Mouse (Mus musculus): Measurements from ENCODE around the gene 9130023H24Rik. TPM values are rescaled to one million over a fixed set of nuclear protein-coding genes. Genes with fewer than 3 reads are reported as not detected.

9130023H24Rik gene
- total RNA-seq, 2 experiments from 2014 or later, result 3.3 to 4.2 TPM

- Histone ChIP-seq H3K27ac (no peak within 1 kb of the TSS), H3K4me3 (no peak within 1 kb of the TSS)
- no peak for TF ChIP-seq CTCF (IDR thresholded peaks at IDR 0.05)
- DNase-seq (ENCODE audit: extremely low spot score in 1 of 2, low spot score in 2 of 2), result no peak
- intact Hi-C loops (cut with DNase I), result no loop called here
Measured at GRCm38 (mm10) chr7:128265411-128265810, 27.6 kb upstream of the 9130023H24Rik start, which contains the start of gene Slc5a2. Gene Slc5a2, plus strand, starts transcription at chr7:128265657.

- no peak for TF ChIP-seq CTCF (IDR thresholded peaks at IDR 0.05)
- intact Hi-C loops (cut with DNase I), result no loop called here
- no peak overlapping the region for H3K4me3 ChIP-seq
- H3K27ac ChIP-seq, result no peak overlapping the region
- DNase-seq (ENCODE audit: extremely low spot score in 1 of 2, low spot score in 2 of 2), result no peak
Measured at GRCm38 (mm10) chr7:128256783-128257334, 19.0 kb upstream of the 9130023H24Rik start.

GRCm38 (mm10) chr7:128255757-128256156, 17.9 kb upstream of the 9130023H24Rik start:
- intact Hi-C loops (cut with DNase I), result no loop called here
- DNase-seq (ENCODE audit: extremely low spot score in 1 of 2, low spot score in 2 of 2), result no peak
- Histone ChIP-seq H3K4me3 (no peak overlapping the region), H3K27ac (no peak overlapping the region)
- no peak for TF ChIP-seq CTCF (IDR thresholded peaks at IDR 0.05)

- no peak overlapping the region for H3K27ac ChIP-seq
- DNase-seq (ENCODE audit: extremely low spot score in 1 of 2, low spot score in 2 of 2), result no peak
- intact Hi-C loops (cut with DNase I), result loop anchor here (5.0 kb wide), 1 partner anchor 42 kb away; the partner anchor contains the start of gene BC017158
- no peak overlapping the region for H3K4me3 ChIP-seq
- TF ChIP-seq CTCF (IDR thresholded peaks at IDR 0.05), result no peak
Measured at GRCm38 (mm10) chr7:128254978-128255377, 17.1 kb upstream of the 9130023H24Rik start.

- no peak for TF ChIP-seq CTCF (IDR thresholded peaks at IDR 0.05)
- DNase-seq (ENCODE audit: extremely low spot score in 1 of 2, low spot score in 2 of 2), result peak; percentile 57 to 77
- Histone ChIP-seq H3K27ac (no peak overlapping the region), H3K4me3 (no peak overlapping the region)
- intact Hi-C loops (cut with DNase I), result loop anchor here (5.0 kb wide), 1 partner anchor 45 kb away; the partner anchor contains the start of gene BC017158
Measured at GRCm38 (mm10) chr7:128252609-128253008, 14.8 kb upstream of the 9130023H24Rik start.

- Histone ChIP-seq H3K27ac (no peak overlapping the region), H3K4me3 (no peak overlapping the region)
- intact Hi-C loops (cut with DNase I), result loop anchor here (5.0 kb wide), 1 partner anchor 45 kb away; the partner anchor contains the start of gene BC017158
- TF ChIP-seq CTCF (IDR thresholded peaks at IDR 0.05), result no peak
- no peak for DNase-seq (ENCODE audit: extremely low spot score in 1 of 2, low spot score in 2 of 2)
Measured at GRCm38 (mm10) chr7:128251946-128252345, 14.1 kb upstream of the 9130023H24Rik start.

- no peak for TF ChIP-seq CTCF (IDR thresholded peaks at IDR 0.05)
- Histone ChIP-seq H3K4me3 (no peak overlapping the region), H3K27ac (no peak overlapping the region)
- no peak for DNase-seq (ENCODE audit: extremely low spot score in 1 of 2, low spot score in 2 of 2)
- intact Hi-C loops (cut with DNase I), result loop anchor here (5.0 kb wide), 3 partner anchors 47 to 457 kb away; partner anchors contain the start of genes BC017158 and Rgs10
Measured at GRCm38 (mm10) chr7:128249998-128250397, 12.2 kb upstream of the 9130023H24Rik start.

- intact Hi-C loops (cut with DNase I), result loop anchor here (5.0 kb wide), 2 partner anchors 169 to 459 kb away; partner anchors contain the start of gene Rgs10
- DNase-seq (ENCODE audit: extremely low spot score in 1 of 2, low spot score in 2 of 2), result no peak
- Histone ChIP-seq H3K4me3 (peak overlapping the region; percentile 69), H3K27ac (no peak overlapping the region)
- TF ChIP-seq CTCF (IDR thresholded peaks at IDR 0.05), result no peak
Measured at GRCm38 (mm10) chr7:128248081-128249042, 10.5 kb upstream of the 9130023H24Rik start.

GRCm38 (mm10) chr7:128247443-128247842, 9.6 kb upstream of the 9130023H24Rik start:
- Histone ChIP-seq H3K27ac (peak overlapping the region; percentile 88), H3K4me3 (peak overlapping the region; percentile 69)
- peak; percentile 81 for TF ChIP-seq CTCF (IDR thresholded peaks at IDR 0.05)
- intact Hi-C loops (cut with DNase I), result loop anchor here (2.0 to 5.0 kb wide), 4 partner anchors 97 to 460 kb away; partner anchors contain the start of genes Rgs10 and Tial1
- DNase-seq (ENCODE audit: extremely low spot score in 1 of 2, low spot score in 2 of 2), result peak; percentile 82

- H3K27ac ChIP-seq, result peak within 1 kb of the TSS; percentile 88
- peak in 1 of 2 experiments; percentile 60 for DNase-seq (ENCODE audit: extremely low spot score in 1 of 2, low spot score in 2 of 2)
- intact Hi-C loops (cut with DNase I), result loop anchor here (2.0 to 5.0 kb wide), 4 partner anchors 98 to 461 kb away; partner anchors contain the start of genes Rgs10 and Tial1
- peak within 1 kb of the TSS; percentile 69 for H3K4me3 ChIP-seq
- TF ChIP-seq CTCF (IDR thresholded peaks at IDR 0.05), result no peak
Measured at GRCm38 (mm10) chr7:128246496-128247391, 8.9 kb upstream of the 9130023H24Rik start, which contains the start of gene Tgfb1i1. Gene Tgfb1i1, plus strand, starts transcription at chr7:128246812.

- peak overlapping the region; percentile 57 for H3K27ac ChIP-seq
- no peak overlapping the region for H3K4me3 ChIP-seq
- no peak for DNase-seq (ENCODE audit: extremely low spot score in 1 of 2, low spot score in 2 of 2)
- TF ChIP-seq CTCF (IDR thresholded peaks at IDR 0.05), result no peak
- intact Hi-C loops (cut with DNase I), result loop anchor here (5.0 kb wide), 2 partner anchors 172 to 462 kb away; partner anchors contain the start of gene Rgs10
Measured at GRCm38 (mm10) chr7:128245547-128245946, 7.7 kb upstream of the 9130023H24Rik start.

Data from left cerebral cortex, adult 2 months (tissue).